22 mouse cellular contexts compared by ENCODE assay signal in the genomic region with DNA sequence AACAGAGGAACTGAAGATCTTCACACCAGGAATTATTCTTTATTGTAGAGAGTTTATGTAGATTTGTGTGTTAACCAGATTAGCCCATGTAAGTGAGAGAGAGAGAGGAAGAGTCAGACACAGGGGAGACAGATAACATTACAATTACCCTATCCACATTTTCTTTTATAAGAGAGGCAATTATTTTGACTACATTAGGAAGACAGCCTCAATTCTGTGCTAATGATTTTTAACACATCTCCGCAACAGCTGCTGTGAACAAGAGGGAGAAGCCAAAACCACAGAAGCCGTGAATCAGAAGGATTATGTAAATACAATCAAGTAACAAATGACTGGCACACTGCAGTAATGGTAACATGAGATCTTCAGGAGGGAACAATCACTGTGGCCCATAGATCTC. TPM values are rescaled to one million over a fixed set of nuclear protein-coding genes. Genes with fewer than 3 reads are reported as not detected.
A peak's percentile ranks its signal among the peaks of the same experiment; 100 is the strongest.
DNase-seq lines count a peak whose midpoint lies in the region; ATAC-seq and TF ChIP-seq lines count a peak whose summit lies in the region.
"Had no signal": no experiment of that assay in that cellular context is flagged by ENCODE, and none has a peak within 500 bp of the region (broad histone marks: within the 10 kb centered on the region; RNA-seq: fewer than 3 reads in every experiment).

No protein-coding gene starts in this region.

- TF ChIP-seq POLR2A in myocyte (IDR thresholded peaks at IDR 0.05; ENCODE audit: insufficient read length, low read depth) = no peak

- H3K4me1 ChIP-seq in forebrain, embryonic 15.5 days = no peaks in the 10 kb centered on the region
- no peaks in the 10 kb centered on the region for H3K4me1 ChIP-seq in forebrain, embryonic 12.5 days
- no peaks in the 10 kb centered on the region for H3K4me1 ChIP-seq in forebrain, postnatal 0 days (ENCODE audit: insufficient read depth)
- H3K4me1 ChIP-seq: hindbrain, embryonic 12.5 days; liver, embryonic 13.5 days had no signal

- no peak overlapping the region for H3K4me2 ChIP-seq in forebrain, embryonic 15.5 days (replicated peaks)
- no peak overlapping the region for H3K4me2 ChIP-seq in forebrain, embryonic 12.5 days
- H3K4me2 ChIP-seq in forebrain, postnatal 0 days (ENCODE audit: low read depth) = no peak overlapping the region
- peak overlapping the region; percentile 8 for H3K4me2 ChIP-seq in myocyte (ENCODE audit: low read depth)
- H3K4me2 ChIP-seq: hindbrain, embryonic 12.5 days; liver, embryonic 13.5 days; lung, embryonic 14.5 days had no signal

- TF ChIP-seq CTCF in forebrain, postnatal 0 days (IDR thresholded peaks at IDR 0.05; ENCODE audit: low read depth) = no peak

- no peak overlapping the region for H3K9ac ChIP-seq in forebrain, embryonic 15.5 days (replicated peaks)
- no peak overlapping the region for H3K9ac ChIP-seq in forebrain, embryonic 12.5 days
- H3K9ac ChIP-seq in forebrain, postnatal 0 days = no peak overlapping the region
- H3K9ac ChIP-seq: hindbrain, embryonic 12.5 days; liver, embryonic 13.5 days; lung, embryonic 14.5 days had no signal

- H3K27ac ChIP-seq in forebrain, embryonic 15.5 days (replicated peaks) = no peak overlapping the region
- no peak overlapping the region for H3K27ac ChIP-seq in forebrain, embryonic 12.5 days
- no peak overlapping the region for H3K27ac ChIP-seq in forebrain, postnatal 0 days (ENCODE audit: low read depth, low read length)
- H3K27ac ChIP-seq: hindbrain, embryonic 12.5 days; kidney, postnatal 0 days; liver, embryonic 13.5 days; stomach, postnatal 0 days had no signal

- peaks cover 7% of the 10 kb centered on the region for H3K79me2 ChIP-seq in myocyte (ENCODE audit: control insufficient read depth, insufficient read depth)

- peak; percentile 38 for ATAC-seq in forebrain, embryonic 15.5 days (replicated peaks)
- ATAC-seq in forebrain, embryonic 12.5 days (ENCODE audit: low FRiP score) = no peak
- peak; percentile 51 for ATAC-seq in forebrain, postnatal 0 days
- ATAC-seq in monocyte, adult 5-6 weeks (replicated peaks; ENCODE audit: insufficient number of reproducible peaks, low FRiP score, low TSS enrichment, poor library complexity, severe bottlenecking) = no peak
- ATAC-seq: intestine, postnatal 0 days had no signal

- no peak overlapping the region for H3K4me3 ChIP-seq in forebrain, embryonic 15.5 days
- H3K4me3 ChIP-seq in forebrain, embryonic 12.5 days (replicated peaks) = no peak overlapping the region
- H3K4me3 ChIP-seq in forebrain, postnatal 0 days (ENCODE audit: low read depth, low read length) = no peak overlapping the region
- H3K4me3 ChIP-seq in myocyte = no peak overlapping the region
- H3K4me3 ChIP-seq: hindbrain, embryonic 12.5 days; liver, embryonic 13.5 days; megakaryocyte, embryonic 14.5 days had no signal

- H3ac ChIP-seq in myocyte (ENCODE audit: control insufficient read depth, insufficient read length) = no peak overlapping the region

- no peaks in the 10 kb centered on the region for H3K27me3 ChIP-seq in forebrain, embryonic 15.5 days
- H3K27me3 ChIP-seq in forebrain, embryonic 12.5 days = no peaks in the 10 kb centered on the region
- H3K27me3 ChIP-seq in forebrain, postnatal 0 days (ENCODE audit: insufficient read depth, low read length) = no peaks in the 10 kb centered on the region
- H3K27me3 ChIP-seq in myocyte (ENCODE audit: control insufficient read depth, insufficient read depth, insufficient read length) = no peaks in the 10 kb centered on the region
- H3K27me3 ChIP-seq: hindbrain, embryonic 12.5 days; liver, embryonic 13.5 days; megakaryocyte, embryonic 14.5 days had no signal

- WGBS in forebrain, embryonic 15.5 days = 40% methylated on average over 2 of the region's 2 CpGs
- WGBS in forebrain, embryonic 12.5 days = 67% methylated on average over 2 of the region's 2 CpGs
- 32% methylated on average over 2 of the region's 2 CpGs for WGBS in forebrain, postnatal 0 days

- no peaks in the 10 kb centered on the region for H3K9me3 ChIP-seq in forebrain, embryonic 15.5 days
- H3K9me3 ChIP-seq in forebrain, embryonic 12.5 days = no peaks in the 10 kb centered on the region
- no peaks in the 10 kb centered on the region for H3K9me3 ChIP-seq in forebrain, postnatal 0 days (ENCODE audit: low read length)
- H3K9me3 ChIP-seq: hindbrain, embryonic 12.5 days; liver, embryonic 13.5 days; megakaryocyte, embryonic 14.5 days had no signal

- peaks cover 52% of the 10 kb centered on the region for H3K36me3 ChIP-seq in forebrain, embryonic 15.5 days
- peaks cover 59% of the 10 kb centered on the region for H3K36me3 ChIP-seq in forebrain, embryonic 12.5 days (replicated peaks)
- peaks cover 41% of the 10 kb centered on the region for H3K36me3 ChIP-seq in forebrain, postnatal 0 days (ENCODE audit: insufficient read depth)
- H3K36me3 ChIP-seq in myocyte (ENCODE audit: control insufficient read depth, insufficient read depth) = peaks cover 30% of the 10 kb centered on the region

- DNase-seq in right cerebral cortex, adult 2 months (ENCODE audit: low spot score in 2 of 2) = peak; percentile 40 to 57
- DNase-seq in right cerebral cortex, postnatal 25 days = no peak
- DNase-seq in forebrain, postnatal 0 days = peak; percentile 35
- DNase-seq in kidney, adult 18-20 months = no peak
- DNase-seq: adrenal gland, postnatal 14 days; cerebellum, adult 9-10 months; gastrocnemius, postnatal 36 days; liver, embryonic 13.5 days; lung, embryonic 14.5 days; lung, postnatal 36 days; midbrain, embryonic 14.5 days; thymus, adult 2 months; thymus, postnatal 4 days had no signal

TF ChIP-seq in myocyte, 11 proteins besides CTCF, POLR2A, EP300 and RAD21:
- peak in 1 of 3 experiments; percentile 45 for TF ChIP-seq MYOG (IDR thresholded peaks at IDR 0.05; ENCODE audit: control insufficient read depth in 1 of 3, insufficient read depth in 1 of 3, insufficient read length in 2 of 3, low read depth in 2 of 3)
- TF ChIP-seq E2F4 (IDR thresholded peaks at IDR 0.05; ENCODE audit: insufficient read depth) = no peak
- TF ChIP-seq MYOD1 (IDR thresholded peaks at IDR 0.05; ENCODE audit: control insufficient read depth in 1 of 3, insufficient read length in 2 of 3, low read depth in 2 of 3) = peak; percentile 9 to 45 (median 11)
- TF ChIP-seq TCF3 (IDR thresholded peaks at IDR 0.05; ENCODE audit: insufficient read length, low read depth) = no peak
- TF ChIP-seq SRF (IDR thresholded peaks at IDR 0.05; ENCODE audit: control insufficient read depth, insufficient read length, low read depth) = no peak
- TF ChIP-seq REST (IDR thresholded peaks at IDR 0.05; ENCODE audit: insufficient read depth, insufficient read length) = no peak
- TF ChIP-seq MAX (IDR thresholded peaks at IDR 0.05; ENCODE audit: low read depth) = no peak
- TF ChIP-seq USF1 (IDR thresholded peaks at IDR 0.05; ENCODE audit: low read depth) = no peak
- no peak for TF ChIP-seq TCF12 (IDR thresholded peaks at IDR 0.05; ENCODE audit: insufficient read depth, poor library complexity, severe bottlenecking)
- no peak for TF ChIP-seq CEBPB (IDR thresholded peaks at IDR 0.05; ENCODE audit: insufficient read depth, poor library complexity, severe bottlenecking)
- no peak for TF ChIP-seq POLR2AphosphoS2 (IDR thresholded peaks at IDR 0.05; ENCODE audit: insufficient read length, low read depth)
TF ChIP-seq in myocyte: peak in this region for 2.

RNA-seq across cellular contexts. Expression of a gene that starts 12.5 kb away (rescaled TPM):
- 25.7 and 31.2 TPM in 2 replicates for polyA plus RNA-seq in forebrain, embryonic 15.5 days (2015; fragmentation: Nextera tagmentation; extraction: Ambion mirVana)
- 36.9 and 37.3 TPM in 2 replicates for polyA plus RNA-seq in forebrain, embryonic 12.5 days (2016; fragmentation: Nextera tagmentation; extraction: Ambion mirVana)
- total RNA-seq in forebrain, postnatal 0 days (2014; rRNA removed) = 20.1 and 24.6 TPM in 2 replicates
- 6.1 and 10.4 TPM in 2 replicates for polyA plus RNA-seq in forebrain, postnatal 0 days (2015; fragmentation: Nextera tagmentation; extraction: Ambion mirVana)
- polyA plus RNA-seq in myocyte (2012; fragmentation: generic; extraction: Trizol) = 8.3 TPM
- 72.8 to 103 TPM (median 89.6 TPM) in 3 replicates for total RNA-seq in monocyte, adult 5-6 weeks (2017)

Comparison
In these comparisons a context has a peak if more than half of its experiments do, and no peak if none do; other contexts are left out.
1. ATAC-seq: peak in forebrain, embryonic 15.5 days (single experiment) and forebrain, postnatal 0 days (single experiment); none in forebrain, embryonic 12.5 days (single experiment) and monocyte, adult 5-6 weeks (single experiment).
2. DNase-seq: peak in right cerebral cortex, adult 2 months (2 of 2) and forebrain, postnatal 0 days (single experiment); none in right cerebral cortex, postnatal 25 days (single experiment) and kidney, adult 18-20 months (single experiment).